Mouse (Mus musculus) hindbrain, embryonic 11.5 days (tissue): ENCODE data around the gene Pum2. TPM values are rescaled to one million over a fixed set of nuclear protein-coding genes. Genes with fewer than 3 reads are reported as not detected.
"Not testable (repeated sequence)": the region's sequence is repeated elsewhere in the genome, so short reads cannot be mapped to it uniquely, and the experiment has no call there.

Experiments
- ATAC-seq: fragments of 200-750 bp; cut with Nextera tagmentation; 2 replicates; pipeline ENCODE4 v1.8.0; 2017; ENCODE audit warnings: mild to moderate bottlenecking, moderate TSS enrichment, moderate library complexity; ENCODE audit not compliant: low FRiP score
- DNase-seq: peaks from one replicate; pipeline ENCODE4 v3.0.0-alpha.2; 2015; ENCODE audit warnings: low spot score
- H3K27ac ChIP-seq: fragments of 300-500 bp; sonication (generic); 2 replicates; pipeline ENCODE4 v1.5.1; 2014; ENCODE audit warnings: mild to moderate bottlenecking, low read depth, low read length
- H3K27me3 ChIP-seq: fragments of 300-500 bp; sonication (generic); 2 replicates; pipeline ENCODE4 v1.6.1; 2014; ENCODE audit warnings: mild to moderate bottlenecking, low read length, moderate library complexity, mixed read lengths; ENCODE audit not compliant: control insufficient read depth, insufficient read depth
- H3K36me3 ChIP-seq: fragments of 300-500 bp; sonication (generic); 2 replicates; pipeline ENCODE4 v1.6.1; 2014; ENCODE audit warnings: mild to moderate bottlenecking, low read length, moderate library complexity, mixed read lengths; ENCODE audit not compliant: control insufficient read depth, insufficient read depth
- H3K4me1 ChIP-seq: fragments of 300-500 bp; sonication (generic); replicated peaks from 2 replicates; pipeline ENCODE4 v1.6.1; 2014; ENCODE audit warnings: low read length, mixed read lengths; ENCODE audit not compliant: control insufficient read depth, insufficient read depth
- H3K4me2 ChIP-seq: fragments of 300-500 bp; sonication (generic); replicated peaks from 2 replicates; pipeline ENCODE4 v1.6.1; 2014; ENCODE audit warnings: mild to moderate bottlenecking, low read depth, low read length
- H3K4me3 ChIP-seq: fragments of 300-500 bp; sonication (generic); 2 replicates; pipeline ENCODE4 v1.5.1; 2014; ENCODE audit warnings: low read depth, low read length
- H3K9ac ChIP-seq: fragments of 300-500 bp; sonication (generic); 2 replicates; pipeline ENCODE4 v1.6.1; 2014; ENCODE audit warnings: low read depth, low read length
- H3K9me3 ChIP-seq: fragments of 300-500 bp; sonication (generic); 2 replicates; pipeline ENCODE4 v1.6.1; 2016; ENCODE audit warnings: low read length; ENCODE audit not compliant: control insufficient read depth
- WGBS: fragments of 180-500 bp; shearing (Covaris S2); extraction: QIAGEN DNeasy Blood & Tissue Kit; methylation state at CpG from one replicate; pipeline ENCODE4 v1.1.7; 2014; 5-methylcytosine and 5-hydroxymethylcytosine counted together
- polyA plus RNA-seq: library from polyadenylated mRNA; unstranded; fragments of >200 nt; fragmentation: Nextera tagmentation; extraction: Ambion mirVana; gene quantifications from 2 replicates; pipeline ENCODE4 v1.2.1, GENCODE M21; 2014

Pum2 gene
- 68.2 and 70.2 TPM in 2 replicates for polyA plus RNA-seq

DNA sequence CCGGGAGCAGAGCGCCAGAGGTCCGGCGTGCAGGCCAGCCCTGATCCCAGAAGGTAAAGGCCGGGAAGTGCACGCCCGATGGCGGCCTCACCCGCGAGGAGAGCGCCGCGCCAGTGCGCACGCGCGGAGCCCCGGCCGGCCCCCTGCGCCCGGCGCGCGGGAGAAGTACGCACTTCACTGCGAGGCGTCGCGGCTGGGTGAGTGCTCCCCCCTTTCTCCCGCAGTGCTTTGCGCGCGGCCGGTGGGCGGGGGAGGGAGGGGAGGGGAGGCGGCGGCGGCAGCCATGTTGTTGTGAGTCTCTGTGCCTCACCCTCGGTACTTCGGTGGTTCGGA is at the start of gene Pum2:
Gene Pum2, plus strand, starts transcription at position 161 of the 333 bp plus-strand sequence.
- peak within 1 kb of the TSS; percentile 98 for H3K27ac ChIP-seq
- no peaks in the 10 kb centered on the region for H3K9me3 ChIP-seq
- H3K4me3 ChIP-seq, result peak within 1 kb of the TSS; percentile 97
- peak; percentile 96 for ATAC-seq
- peak; percentile 97 for DNase-seq
- under 1% methylated on average over 32 of the region's 41 CpGs for WGBS
- H3K27me3 ChIP-seq, result no peaks in the 10 kb centered on the region
- H3K9ac ChIP-seq, result peak within 1 kb of the TSS; percentile 99
- H3K36me3 ChIP-seq, result no peaks in the 10 kb centered on the region
- H3K4me1 ChIP-seq, result no peaks in the 10 kb centered on the region
- peak within 1 kb of the TSS; percentile 80 for H3K4me2 ChIP-seq

DNA sequence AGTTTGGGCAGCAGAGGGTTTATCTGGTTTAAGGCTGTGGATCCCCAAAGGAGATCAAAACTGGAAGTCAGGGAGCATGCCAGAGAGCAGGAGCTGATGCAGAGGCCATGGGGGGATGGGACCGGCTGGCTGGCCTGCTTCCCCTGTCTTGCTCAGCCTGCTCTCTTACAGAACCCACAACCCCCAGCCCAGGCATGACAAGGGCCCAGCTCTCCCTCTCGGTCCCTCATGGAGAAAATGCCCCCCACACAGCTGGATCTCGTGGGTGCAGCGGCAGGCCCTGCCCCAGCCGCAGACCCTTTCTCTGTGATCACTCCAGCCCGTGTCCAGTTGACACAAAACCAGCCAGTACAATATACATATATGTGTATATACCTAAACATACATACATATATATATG is 44.4 kb upstream of the Pum2 start:
- Histone ChIP-seq H3K4me2 (no peak overlapping the region), H3K27ac (no peak overlapping the region), H3K4me1 (no peaks in the 10 kb centered on the region), H3K27me3 (no peaks in the 10 kb centered on the region), H3K4me3 (no peak overlapping the region), H3K9me3 (no peaks in the 10 kb centered on the region), H3K9ac (no peak overlapping the region), H3K36me3 (no peaks in the 10 kb centered on the region)
- no peak for DNase-seq
- WGBS, result 96% methylated on average over 6 of the region's 6 CpGs
- ATAC-seq, result no peak

DNA sequence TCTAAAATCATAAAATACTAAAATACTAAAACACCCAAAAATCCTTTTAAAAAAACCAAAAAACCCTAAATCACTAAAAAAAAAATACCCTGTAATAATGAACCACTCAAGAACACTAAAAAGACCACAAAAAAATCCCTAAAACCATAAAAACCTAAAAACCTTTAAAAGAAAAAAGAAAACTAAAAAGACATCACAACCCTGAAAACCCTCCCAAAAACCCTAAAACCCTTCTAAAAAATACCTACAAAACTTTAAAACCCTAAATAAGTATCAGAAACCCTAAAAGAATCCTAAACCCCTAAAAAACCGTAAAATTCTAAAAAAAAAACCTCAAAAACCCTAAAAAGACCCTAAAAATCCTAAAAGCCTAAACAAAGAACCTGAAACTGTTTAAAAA is 42.2 kb upstream of the Pum2 start:
- DNase-seq, result no peak
- no peaks in the 10 kb centered on the region for H3K27me3 ChIP-seq
- WGBS, result 94% methylated on average over 1 of the region's 1 CpGs

DNA sequence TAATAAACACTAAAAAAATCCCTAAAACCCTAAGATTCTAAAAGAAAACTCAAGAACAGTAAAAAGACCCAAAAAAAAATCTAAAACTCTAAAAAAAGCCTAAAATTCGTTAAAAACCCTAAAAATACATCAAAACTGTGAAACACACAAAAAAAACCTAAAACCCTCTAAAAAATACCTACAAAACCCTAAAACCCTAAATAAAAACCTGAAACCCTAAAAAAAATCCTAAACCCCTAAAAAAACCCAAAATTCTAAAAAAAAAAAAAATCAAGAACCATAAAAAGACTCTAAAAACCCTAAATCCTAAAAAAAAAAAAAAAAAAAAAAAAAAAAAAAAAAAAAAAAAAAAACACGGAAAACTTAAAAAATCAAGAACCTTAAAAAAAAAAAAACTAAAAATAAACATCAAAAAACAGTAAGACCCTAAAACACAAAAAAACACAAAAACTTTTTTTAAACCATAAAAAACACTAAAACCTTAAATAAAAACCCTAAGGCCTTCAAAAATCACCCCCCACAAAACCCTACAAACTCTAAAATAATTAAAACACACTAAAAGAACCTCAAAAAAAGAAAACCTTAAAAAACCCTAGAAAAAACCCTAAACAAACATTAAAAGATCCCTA is 41.1 kb upstream of the Pum2 start:
- ATAC-seq, result no peak
- H3K9me3 ChIP-seq, result no peaks in the 10 kb centered on the region
- no peak overlapping the region for H3K9ac ChIP-seq
- WGBS, result 85% methylated on average over 2 of the region's 2 CpGs
- H3K4me1 ChIP-seq, result no peaks in the 10 kb centered on the region
- DNase-seq, result no peak
- no peak overlapping the region for H3K4me3 ChIP-seq
- H3K36me3 ChIP-seq, result no peaks in the 10 kb centered on the region
- H3K4me2 ChIP-seq, result no peak overlapping the region
- no peaks in the 10 kb centered on the region for H3K27me3 ChIP-seq
- no peak overlapping the region for H3K27ac ChIP-seq

More for the DNA sequence above, 42.2 kb upstream of the Pum2 start:
- Histone ChIP-seq H3K9me3 (no peaks in the 10 kb centered on the region), H3K4me2 (no peak overlapping the region), H3K9ac (no peak overlapping the region), H3K36me3 (no peaks in the 10 kb centered on the region), H3K4me3 (no peak overlapping the region), H3K4me1 (no peaks in the 10 kb centered on the region), H3K27ac (no peak overlapping the region)
- no peak for ATAC-seq

DNA sequence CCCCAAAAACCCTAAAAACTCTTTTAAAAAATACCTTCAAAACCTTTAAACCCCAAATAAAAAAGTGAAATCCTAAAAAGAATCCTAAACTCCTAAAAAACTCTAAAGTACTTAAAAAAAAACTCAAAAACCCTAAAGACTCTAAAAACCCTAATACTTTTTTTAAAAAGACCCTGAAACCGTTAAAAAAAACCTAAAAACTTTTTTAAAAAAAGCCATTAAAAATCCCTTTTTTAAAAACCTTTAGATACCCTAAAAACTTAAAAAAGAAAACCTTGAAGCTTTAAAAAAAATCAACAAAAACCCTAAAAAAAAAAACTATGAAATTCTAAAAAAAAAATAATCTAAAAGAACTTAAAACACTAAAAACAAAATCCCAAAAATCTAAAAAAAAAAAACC is 39.6 kb upstream of the Pum2 start:
- DNase-seq (no peak), ATAC-seq (no peak)
- no peak overlapping the region for H3K4me3 ChIP-seq
- H3K27ac ChIP-seq, result no peak overlapping the region
- 92% methylated on average over 1 of the region's 1 CpGs for WGBS
- H3K9me3 ChIP-seq, result no peaks in the 10 kb centered on the region
- H3K9ac ChIP-seq, result no peak overlapping the region
- no peaks in the 10 kb centered on the region for H3K4me1 ChIP-seq
- no peaks in the 10 kb centered on the region for H3K27me3 ChIP-seq
- H3K4me2 ChIP-seq, result no peak overlapping the region
- H3K36me3 ChIP-seq, result no peaks in the 10 kb centered on the region

- Histone ChIP-seq H3K27ac (no peak overlapping the region), H3K4me3 (no peak overlapping the region), H3K9me3 (no peaks in the 10 kb centered on the region), H3K4me2 (no peak overlapping the region), H3K9ac (no peak overlapping the region), H3K4me1 (no peaks in the 10 kb centered on the region), H3K36me3 (no peaks in the 10 kb centered on the region), H3K27me3 (no peaks in the 10 kb centered on the region)
- ATAC-seq (no peak), DNase-seq (no peak)
- WGBS, result 96% methylated on average over 4 of the region's 4 CpGs
These were observed 38.4 kb upstream of the Pum2 start for GRCm38 (mm10) chr12:8635546-8635945.

DNA sequence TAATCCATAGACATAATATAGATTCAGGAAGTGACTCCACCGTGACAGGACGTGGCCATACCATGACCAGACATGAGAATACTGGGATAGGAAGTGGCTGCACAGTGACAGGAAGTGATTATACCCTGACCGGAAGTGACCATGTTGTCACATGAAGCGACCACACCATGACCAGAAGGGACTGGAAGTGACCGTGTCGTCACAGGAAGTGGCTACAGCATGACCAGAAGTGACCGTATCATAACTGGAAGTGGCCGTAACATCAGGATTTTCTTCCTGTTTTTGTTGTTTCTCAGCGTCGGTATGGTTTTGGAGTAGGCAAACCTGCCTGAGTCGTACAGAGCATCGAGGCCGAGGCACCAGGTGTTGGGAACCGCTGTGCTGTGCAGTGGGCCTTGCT is 37.0 kb upstream of the Pum2 start:
- H3K9me3 ChIP-seq, result no peaks in the 10 kb centered on the region
- DNase-seq (peak; percentile 34), ATAC-seq (no peak)

GRCm38 (mm10) chr12:8638411-8639087 is 35.4 kb upstream of the Pum2 start:
- not testable (repeated sequence) for H3K9me3 ChIP-seq, H3K4me1 ChIP-seq, H3K9ac ChIP-seq, H3K27ac ChIP-seq, ATAC-seq, H3K36me3 ChIP-seq, H3K4me3 ChIP-seq, H3K4me2 ChIP-seq, H3K27me3 ChIP-seq
- 75% methylated on average over 10 of the region's 10 CpGs for WGBS
- peak; percentile 86 for DNase-seq

More for the DNA sequence above, 37.0 kb upstream of the Pum2 start:
- Histone ChIP-seq H3K9ac (no peak overlapping the region), H3K27me3 (no peaks in the 10 kb centered on the region), H3K27ac (no peak overlapping the region), H3K4me3 (no peak overlapping the region), H3K36me3 (no peaks in the 10 kb centered on the region), H3K4me2 (no peak overlapping the region), H3K4me1 (no peaks in the 10 kb centered on the region)
- 93% methylated on average over 14 of the region's 14 CpGs for WGBS

DNA sequence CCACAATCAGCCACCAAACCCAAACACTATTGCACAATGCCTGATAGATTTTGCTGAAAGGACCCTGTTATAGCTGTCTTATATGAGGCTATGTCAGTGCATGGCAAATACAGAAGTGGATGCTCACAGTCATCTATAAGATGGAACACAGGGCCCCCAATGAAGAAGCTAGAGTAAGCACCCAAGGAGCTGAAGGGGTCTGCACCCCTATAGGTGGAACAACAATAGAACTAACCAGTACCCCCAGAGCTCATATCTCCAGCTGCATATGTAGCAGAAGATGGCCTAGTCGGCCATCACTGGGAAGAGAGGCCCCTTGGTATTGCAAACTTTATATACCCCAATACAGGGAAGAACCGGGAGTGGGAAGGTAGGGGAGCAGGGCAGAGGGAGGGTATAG is 33.7 kb upstream of the Pum2 start:
- not testable (repeated sequence) for DNase-seq, ATAC-seq, H3K9ac ChIP-seq, H3K36me3 ChIP-seq, H3K27me3 ChIP-seq, H3K9me3 ChIP-seq, H3K27ac ChIP-seq, H3K4me1 ChIP-seq
- WGBS, result 4% methylated on average over 2 of the region's 2 CpGs
- Histone ChIP-seq H3K4me3 (peak overlapping the region; percentile 81), H3K4me2 (peak overlapping the region; percentile 34; the same call in 1 of the 2 replicates)
